Comparison of ENCODE assay signal across 19 mouse cellular contexts in genomic region chr9:8643453-8643852, GRCm38 (mm10).
A peak's percentile ranks its signal among the peaks of the same experiment; 100 is the strongest.
DNase-seq lines count a peak whose midpoint lies in the region; ATAC-seq and TF ChIP-seq lines count a peak whose summit lies in the region.
"Had no signal": no experiment of that assay in that cellular context is flagged by ENCODE, and none has a peak within 500 bp of the region (broad histone marks: within the 10 kb centered on the region; RNA-seq: fewer than 3 reads in every experiment).

No protein-coding gene starts in this region.

- TF ChIP-seq CTCF in brain, embryonic 14.5 days (IDR thresholded peaks at IDR 0.05; ENCODE audit: borderline replicate concordance, extremely low read depth, insufficient read depth, insufficient read length), result no peak

- no peak overlapping the region for H3K27ac ChIP-seq in forebrain, embryonic 13.5 days
- H3K27ac ChIP-seq in forebrain, embryonic 12.5 days, result no peak overlapping the region
- no peak overlapping the region for H3K27ac ChIP-seq in midbrain, embryonic 14.5 days (replicated peaks; ENCODE audit: low read depth, low read length)
- no peak overlapping the region for H3K27ac ChIP-seq in midbrain, embryonic 10.5 days (replicated peaks)
- H3K27ac ChIP-seq: embryonic facial prominence, embryonic 13.5 days; heart, adult 2 months; heart, embryonic 15.5 days; hindbrain, embryonic 13.5 days; hindbrain, postnatal 0 days had no signal

- H3K4me2 ChIP-seq in forebrain, embryonic 13.5 days, result no peak overlapping the region
- H3K4me2 ChIP-seq in forebrain, embryonic 12.5 days, result no peak overlapping the region
- H3K4me2 ChIP-seq in midbrain, embryonic 14.5 days (ENCODE audit: low read length), result no peak overlapping the region
- H3K4me2 ChIP-seq: embryonic facial prominence, embryonic 13.5 days; heart, embryonic 11.5 days; heart, embryonic 15.5 days; hindbrain, embryonic 13.5 days had no signal

- H3K36me3 ChIP-seq in forebrain, embryonic 13.5 days (ENCODE audit: poor library complexity, severe bottlenecking), result no peaks in the 10 kb centered on the region
- H3K36me3 ChIP-seq in forebrain, embryonic 12.5 days (replicated peaks), result no peaks in the 10 kb centered on the region
- no peaks in the 10 kb centered on the region for H3K36me3 ChIP-seq in midbrain, embryonic 14.5 days (ENCODE audit: control insufficient read depth, insufficient read depth, low read length)
- H3K36me3 ChIP-seq in midbrain, embryonic 10.5 days, result no peaks in the 10 kb centered on the region
- H3K36me3 ChIP-seq: embryonic facial prominence, embryonic 13.5 days; heart, embryonic 15.5 days; hindbrain, embryonic 13.5 days had no signal

- H3K9ac ChIP-seq in forebrain, embryonic 13.5 days, result no peak overlapping the region
- no peak overlapping the region for H3K9ac ChIP-seq in forebrain, embryonic 12.5 days
- no peak overlapping the region for H3K9ac ChIP-seq in midbrain, embryonic 14.5 days (replicated peaks; ENCODE audit: low read length)
- H3K9ac ChIP-seq: embryonic facial prominence, embryonic 13.5 days; heart, embryonic 15.5 days; hindbrain, embryonic 13.5 days had no signal

- H3K4me1 ChIP-seq in forebrain, embryonic 13.5 days, result no peaks in the 10 kb centered on the region
- H3K4me1 ChIP-seq in forebrain, embryonic 12.5 days, result no peaks in the 10 kb centered on the region
- no peaks in the 10 kb centered on the region for H3K4me1 ChIP-seq in midbrain, embryonic 14.5 days (ENCODE audit: control insufficient read depth, insufficient read depth, low read length)
- H3K4me1 ChIP-seq in midbrain, embryonic 10.5 days, result no peaks in the 10 kb centered on the region
- H3K4me1 ChIP-seq: embryonic facial prominence, embryonic 13.5 days; heart, embryonic 15.5 days; hindbrain, embryonic 13.5 days had no signal

- no peaks in the 10 kb centered on the region for H3K27me3 ChIP-seq in forebrain, embryonic 13.5 days
- H3K27me3 ChIP-seq in forebrain, embryonic 12.5 days, result no peaks in the 10 kb centered on the region
- H3K27me3 ChIP-seq in midbrain, embryonic 14.5 days (ENCODE audit: control insufficient read depth, insufficient read depth, low read length), result no peaks in the 10 kb centered on the region
- no peaks in the 10 kb centered on the region for H3K27me3 ChIP-seq in midbrain, embryonic 10.5 days (ENCODE audit: low read depth, poor library complexity, severe bottlenecking)
- H3K27me3 ChIP-seq: embryonic facial prominence, embryonic 13.5 days; heart, embryonic 15.5 days; hindbrain, embryonic 13.5 days had no signal

- ATAC-seq in forebrain, embryonic 13.5 days, result 0 out of 2 replicates have a peak, but pooled peaks have one; percentile 27
- ATAC-seq in forebrain, embryonic 12.5 days (ENCODE audit: low FRiP score), result no peak
- no peak for ATAC-seq in midbrain, embryonic 14.5 days (ENCODE audit: low FRiP score, low TSS enrichment)
- ATAC-seq: hindbrain, postnatal 0 days had no signal

- peak; percentile 7 for DNase-seq in midbrain, embryonic 14.5 days
- DNase-seq in midbrain, embryonic 10.5 days (ENCODE audit: low spot score), result no peak
- DNase-seq in brain, embryonic 14.5 days (ENCODE audit: low read depth), result peak; percentile 32
- no peak for DNase-seq in urinary bladder, postnatal 14 days (ENCODE audit: low spot score)
- DNase-seq in left cerebral cortex, adult 18-20 months (ENCODE audit: low spot score in 2 of 2), result no peak
- DNase-seq: adrenal gland, postnatal 10 days; cerebellum, adult 8-10 months; cerebellum, postnatal 14 days; embryo, embryonic 11 days; gastrocnemius, postnatal 14 days; heart, adult 2 months; heart, postnatal 14 days had no signal

- no peak for TF ChIP-seq POLR2A in brain, embryonic 14.5 days (IDR thresholded peaks at IDR 0.05; ENCODE audit: borderline replicate concordance, extremely low read depth, insufficient read depth, insufficient read length, poor library complexity, severe bottlenecking)

- WGBS in forebrain, embryonic 13.5 days, result 84% methylated on average over 5 of the region's 5 CpGs
- WGBS in forebrain, embryonic 12.5 days, result 81% methylated on average over 5 of the region's 5 CpGs
- 73% methylated on average over 5 of the region's 5 CpGs for WGBS in midbrain, embryonic 14.5 days
- WGBS in midbrain, embryonic 10.5 days, result 88% methylated on average over 5 of the region's 5 CpGs

- no peaks in the 10 kb centered on the region for H3K9me3 ChIP-seq in forebrain, embryonic 13.5 days (replicated peaks)
- H3K9me3 ChIP-seq in forebrain, embryonic 12.5 days, result no peaks in the 10 kb centered on the region
- H3K9me3 ChIP-seq in midbrain, embryonic 14.5 days (ENCODE audit: control insufficient read depth, low read length), result no peaks in the 10 kb centered on the region
- no peaks in the 10 kb centered on the region for H3K9me3 ChIP-seq in midbrain, embryonic 10.5 days (replicated peaks)
- H3K9me3 ChIP-seq: embryonic facial prominence, embryonic 13.5 days; heart, embryonic 15.5 days; hindbrain, embryonic 13.5 days had no signal

- no peak overlapping the region for H3K4me3 ChIP-seq in forebrain, embryonic 13.5 days
- no peak overlapping the region for H3K4me3 ChIP-seq in forebrain, embryonic 12.5 days (replicated peaks)
- no peak overlapping the region for H3K4me3 ChIP-seq in midbrain, embryonic 14.5 days (replicated peaks; ENCODE audit: low read depth, low read length)
- no peak overlapping the region for H3K4me3 ChIP-seq in midbrain, embryonic 10.5 days
- H3K4me3 ChIP-seq: embryonic facial prominence, embryonic 13.5 days; heart, adult 2 months; heart, embryonic 15.5 days; hindbrain, embryonic 13.5 days had no signal

Comparison
In these comparisons a context has a peak if more than half of its experiments do, and no peak if none do; other contexts are left out.
1. DNase-seq: peak in midbrain, embryonic 14.5 days (single experiment) and brain, embryonic 14.5 days (single experiment); none in midbrain, embryonic 10.5 days (single experiment), urinary bladder, postnatal 14 days (single experiment) and left cerebral cortex, adult 18-20 months (0 of 2).